Mouse (Mus musculus) kidney, adult 10 weeks (tissue): ENCODE data around the gene Speer4b. TPM values are rescaled to one million over a fixed set of nuclear protein-coding genes. Genes with fewer than 3 reads are reported as not detected.

Experiments used
- polyA plus RNA-seq: library from polyadenylated mRNA; stranded (reverse); fragments of 350-450 nt; fragmentation: Illumina TruSeq; extraction: RNeasy Lipid Tissue Mini Kit (QIAGEN cat#74804); gene quantifications from one replicate; pipeline ENCODE4 v1.2.3, GENCODE M21; 2014; ENCODE audit warnings: low read depth, low replicate concordance

Gene Speer4b
- polyA plus RNA-seq, result not detected

GRCm38 (mm10) chr5:27501338-27501737, at the start of gene Speer4b:
Gene Speer4b (minus strand): TSS chr5:27501438.

